Mouse (Mus musculus) R1 (cell line): ENCODE results near the gene Prpf31.

ENCODE experiments used
- DNase-seq: peaks from one replicate; pipeline ENCODE4 v3.0.0-alpha.2; 2018; ENCODE audit warnings: low read depth, low spot score

Gene Prpf31

DNA sequence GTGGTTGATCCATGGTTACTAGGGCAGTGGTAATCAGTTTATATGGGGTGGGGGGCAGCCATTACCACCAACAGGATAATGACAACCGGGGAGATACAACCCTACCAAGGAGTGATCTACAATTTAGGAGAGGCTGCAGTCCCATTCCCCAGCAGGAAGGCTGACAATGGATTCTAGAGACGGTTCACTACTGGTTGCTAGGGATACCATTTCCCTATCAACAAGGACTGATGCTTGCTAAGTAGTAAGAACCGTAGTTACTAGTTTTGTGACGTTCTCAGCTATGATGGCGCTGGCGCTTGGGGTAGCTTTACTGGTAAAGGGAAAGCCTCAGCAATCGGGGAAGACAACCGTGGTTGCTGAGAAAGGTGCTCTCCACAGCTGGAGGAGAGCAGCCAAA, 54.9 kb downstream of the Prpf31 start:
- no peak for DNase-seq

DNA sequence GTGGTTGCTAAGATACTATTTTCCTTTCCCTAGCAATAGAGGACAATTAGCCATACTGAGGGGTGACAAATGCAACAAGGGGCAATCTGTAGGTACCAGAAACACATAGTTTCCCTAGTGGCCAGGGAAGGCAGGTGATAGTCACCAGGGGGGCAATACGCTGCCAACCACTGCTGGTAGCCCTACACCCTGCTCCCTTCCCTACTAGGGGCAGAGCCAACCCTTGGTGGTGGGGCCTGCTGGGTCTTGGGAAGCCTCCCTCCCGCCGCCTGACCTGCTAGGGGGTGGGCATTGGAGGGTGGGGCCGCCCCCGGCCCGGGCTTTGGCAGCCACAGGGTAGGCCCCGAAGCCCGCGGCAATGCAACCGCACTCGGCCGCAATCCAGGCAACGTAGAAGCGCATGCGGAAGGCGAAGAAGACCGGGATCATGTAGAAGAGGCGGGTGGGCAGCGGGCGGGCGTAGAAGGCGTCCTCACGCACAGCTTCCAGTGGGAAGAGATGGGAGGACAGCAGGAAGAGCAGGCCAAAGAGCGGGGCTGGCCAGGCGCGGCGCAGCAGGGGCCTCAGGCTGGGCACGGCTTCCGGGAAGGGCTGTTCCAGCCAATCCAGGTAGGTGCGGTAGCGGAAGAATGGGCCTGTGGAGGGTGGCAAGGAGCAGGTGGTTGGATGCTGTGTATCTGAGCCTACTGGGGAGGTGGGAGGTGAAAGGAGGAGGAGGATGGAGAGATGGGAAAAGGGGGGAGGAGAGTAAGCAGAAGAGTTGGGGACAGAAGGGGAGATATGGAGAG, 55.8 kb downstream of the Prpf31 start:
- no peak for DNase-seq

GRCm38 (mm10) chr7:3691919-3692318, 62.1 kb downstream of the Prpf31 start:
- DNase-seq = no peak
